Mouse (Mus musculus): ENCODE measurements at regions not wholly inside any gene's neighbourhood (a gene's known extent, or its start where the extent isn't known, plus 50 kb on each side); places are given as distances from the start of the nearest gene placed in this dataset.

DNA sequence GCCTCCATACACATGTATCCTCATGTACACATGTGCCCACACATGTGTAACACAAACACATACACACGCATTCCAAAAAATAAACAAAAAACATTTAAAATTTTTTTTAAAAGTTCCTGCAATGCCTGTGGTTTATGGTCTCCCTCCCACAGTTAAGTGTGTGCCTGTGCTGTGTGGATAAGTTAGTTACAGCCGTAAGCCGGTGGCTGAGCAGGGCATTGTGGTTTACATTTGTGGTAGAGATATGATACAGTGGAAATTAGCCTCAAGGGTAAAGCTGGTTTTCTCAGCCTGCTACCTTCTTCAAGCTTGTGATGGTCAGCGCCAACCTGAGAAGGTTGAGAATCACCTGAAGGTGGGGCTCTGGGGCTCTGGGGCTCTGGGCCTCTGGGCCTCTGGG lies 484.0 kb upstream of the Kcnab2 start:
- 96% methylated on average over 4 of the region's 4 CpGs for WGBS
- H3K9ac ChIP-seq (replicated peaks; ENCODE audit: low read length), result no peak overlapping the region
- no peak for DNase-seq (ENCODE audit: low spot score)
- ATAC-seq, result no peak
- TF ChIP-seq CTCF (IDR thresholded peaks at IDR 0.05; ENCODE audit: low read depth), result no peak
- no peak overlapping the region for H3K4me3 ChIP-seq (ENCODE audit: low read length)
- H3K4me2 ChIP-seq (ENCODE audit: low read depth, low read length), result no peak overlapping the region
- 0 out of 2 replicates have a peak, but pooled peaks cover 6% of the 10 kb centered on the region for H3K4me1 ChIP-seq (ENCODE audit: insufficient read depth, low read length)
- no peaks in the 10 kb centered on the region for H3K9me3 ChIP-seq (ENCODE audit: low read length)
- H3K36me3 ChIP-seq (ENCODE audit: insufficient read depth, low read length), result no peaks in the 10 kb centered on the region
- H3K27me3 ChIP-seq (ENCODE audit: insufficient read depth, low read length), result no peaks in the 10 kb centered on the region
- no peak overlapping the region for H3K27ac ChIP-seq

GRCm38 (mm10) chr4:152959627-152960230 lies 482.1 kb upstream of the Kcnab2 start:
- Histone ChIP-seq H3K4me1 (ENCODE audit: insufficient read depth, low read length) (0 out of 2 replicates have a peak, but pooled peaks cover 6% of the 10 kb centered on the region), H3K9ac (replicated peaks; ENCODE audit: low read length) (no peak overlapping the region), H3K27me3 (ENCODE audit: insufficient read depth, low read length) (no peaks in the 10 kb centered on the region), H3K9me3 (ENCODE audit: low read length) (no peaks in the 10 kb centered on the region), H3K4me3 (ENCODE audit: low read length) (no peak overlapping the region), H3K27ac (0 out of 2 replicates have a peak overlapping the region, but pooled peaks have one; percentile 26), H3K36me3 (ENCODE audit: insufficient read depth, low read length) (no peaks in the 10 kb centered on the region), H3K4me2 (ENCODE audit: low read depth, low read length) (no peak overlapping the region)
- 31% methylated on average over 12 of the region's 12 CpGs for WGBS
- DNase-seq (ENCODE audit: low spot score) (peak; percentile 62), ATAC-seq (no peak)
- no peak for TF ChIP-seq CTCF (IDR thresholded peaks at IDR 0.05; ENCODE audit: low read depth)

DNA sequence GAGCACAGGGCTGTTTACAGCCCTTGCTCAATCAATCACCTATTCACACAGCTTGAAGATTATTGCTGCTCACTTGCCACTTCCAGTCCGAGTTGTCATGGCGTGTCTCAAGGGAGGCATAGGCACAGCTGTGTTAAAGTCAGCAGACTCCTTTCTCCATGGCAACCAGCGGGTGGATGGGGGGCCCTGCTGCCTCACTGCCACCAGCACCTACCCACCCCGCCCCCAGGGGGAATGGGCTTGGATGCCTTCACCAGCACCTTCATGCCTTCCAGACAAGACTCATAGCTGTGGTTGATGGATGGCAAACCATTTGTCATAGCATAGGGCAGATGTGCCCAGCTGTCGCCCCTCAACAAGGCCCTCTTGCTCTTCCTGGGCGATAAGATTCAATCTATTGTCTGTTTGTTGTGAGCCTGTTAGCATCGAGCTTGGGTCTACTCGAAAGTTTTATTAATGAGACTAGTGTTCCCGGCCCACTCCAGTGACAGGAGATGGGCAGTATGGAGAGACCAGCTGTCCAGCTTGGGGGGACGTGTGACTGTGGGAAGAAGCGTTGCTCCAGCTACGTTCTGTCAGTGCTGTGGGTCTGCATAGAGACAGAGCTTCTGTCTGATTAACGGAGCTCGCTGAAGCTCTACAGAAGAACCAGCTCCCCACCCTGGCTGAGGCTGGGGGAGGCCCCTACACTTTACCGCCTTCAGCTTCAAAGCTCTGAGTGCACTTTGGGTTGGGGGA lies 475.7 kb upstream of the Kcnab2 start:
- WGBS, result 27% methylated on average over 15 of the region's 15 CpGs
- Histone ChIP-seq H3K4me2 (ENCODE audit: low read depth, low read length) (no peak overlapping the region), H3K27ac (peak overlapping the region; percentile 60), H3K9ac (replicated peaks; ENCODE audit: low read length) (no peak overlapping the region), H3K9me3 (ENCODE audit: low read length) (no peaks in the 10 kb centered on the region), H3K27me3 (ENCODE audit: insufficient read depth, low read length) (no peaks in the 10 kb centered on the region), H3K4me3 (ENCODE audit: low read length) (no peak overlapping the region), H3K4me1 (ENCODE audit: insufficient read depth, low read length) (peaks cover 11% of the 10 kb centered on the region), H3K36me3 (ENCODE audit: insufficient read depth, low read length) (no peaks in the 10 kb centered on the region)
- peak; percentile 67 for DNase-seq (ENCODE audit: low spot score)
- no peak; the same call in 1 of the 2 replicates for TF ChIP-seq CTCF (IDR thresholded peaks at IDR 0.05; ENCODE audit: low read depth)
- peak; percentile 75 for ATAC-seq

DNA sequence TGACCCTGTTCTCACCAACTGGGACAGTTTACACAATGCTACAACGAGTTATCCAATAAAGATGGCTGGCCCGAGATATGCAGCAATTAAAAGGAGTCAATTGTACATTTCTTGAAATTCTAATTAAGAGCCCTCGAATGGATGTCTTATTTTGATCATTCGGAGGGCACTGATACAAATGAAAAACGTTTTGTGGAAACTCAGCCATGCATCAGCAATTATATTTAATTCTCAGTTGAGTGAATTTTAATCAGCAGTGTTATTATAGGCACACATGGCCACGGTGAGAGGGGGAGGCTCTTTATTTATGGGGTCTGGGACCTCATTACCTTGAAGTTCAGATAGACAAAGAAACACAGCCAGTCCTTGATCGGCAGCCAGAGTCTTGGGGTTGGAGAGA lies 471.3 kb upstream of the Kcnab2 start:
- Histone ChIP-seq H3K4me2 (ENCODE audit: low read depth, low read length) (no peak overlapping the region), H3K36me3 (ENCODE audit: insufficient read depth, low read length) (no peaks in the 10 kb centered on the region), H3K9ac (replicated peaks; ENCODE audit: low read length) (no peak overlapping the region), H3K27ac (no peak overlapping the region), H3K4me1 (ENCODE audit: insufficient read depth, low read length) (peaks cover 11% of the 10 kb centered on the region), H3K9me3 (ENCODE audit: low read length) (no peaks in the 10 kb centered on the region), H3K27me3 (ENCODE audit: insufficient read depth, low read length) (no peaks in the 10 kb centered on the region), H3K4me3 (ENCODE audit: low read length) (no peak overlapping the region)
- no peak for DNase-seq (ENCODE audit: low spot score)
- no peak for TF ChIP-seq CTCF (IDR thresholded peaks at IDR 0.05; ENCODE audit: low read depth)
- 49% methylated on average over 7 of the region's 7 CpGs for WGBS
- ATAC-seq, result no peak

DNA sequence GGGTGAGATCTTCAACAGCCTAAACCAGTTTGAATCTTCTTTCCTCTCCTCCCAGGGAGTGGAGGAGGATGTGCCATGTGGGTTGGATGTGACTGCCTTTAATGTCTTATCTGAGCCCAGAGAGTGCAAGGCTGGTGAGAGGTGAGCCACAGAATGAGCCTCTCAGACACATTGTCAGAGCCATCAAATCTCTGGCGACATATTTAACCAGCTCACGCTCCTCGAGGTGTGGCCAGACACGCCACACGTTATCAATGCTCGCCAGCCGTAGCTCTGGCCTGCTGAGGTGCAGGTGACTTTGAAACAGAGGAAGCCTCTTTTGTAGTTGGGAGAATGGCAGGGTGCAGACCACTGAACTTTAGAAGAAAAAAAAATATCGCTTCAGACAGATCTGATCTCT lies 463.5 kb upstream of the Kcnab2 start:
- ATAC-seq (no peak), DNase-seq (ENCODE audit: low spot score) (no peak)
- no peak overlapping the region for H3K9ac ChIP-seq (replicated peaks; ENCODE audit: low read length)
- H3K4me1 ChIP-seq (ENCODE audit: insufficient read depth, low read length), result no peaks in the 10 kb centered on the region
- H3K9me3 ChIP-seq (ENCODE audit: low read length), result no peaks in the 10 kb centered on the region
- H3K36me3 ChIP-seq (ENCODE audit: insufficient read depth, low read length), result no peaks in the 10 kb centered on the region
- TF ChIP-seq CTCF (IDR thresholded peaks at IDR 0.05; ENCODE audit: low read depth), result no peak
- H3K27ac ChIP-seq, result no peak overlapping the region
- H3K4me3 ChIP-seq (ENCODE audit: low read length), result no peak overlapping the region
- H3K4me2 ChIP-seq (ENCODE audit: low read depth, low read length), result no peak overlapping the region
- 88% methylated on average over 8 of the region's 8 CpGs for WGBS
- H3K27me3 ChIP-seq (ENCODE audit: insufficient read depth, low read length), result no peaks in the 10 kb centered on the region

DNA sequence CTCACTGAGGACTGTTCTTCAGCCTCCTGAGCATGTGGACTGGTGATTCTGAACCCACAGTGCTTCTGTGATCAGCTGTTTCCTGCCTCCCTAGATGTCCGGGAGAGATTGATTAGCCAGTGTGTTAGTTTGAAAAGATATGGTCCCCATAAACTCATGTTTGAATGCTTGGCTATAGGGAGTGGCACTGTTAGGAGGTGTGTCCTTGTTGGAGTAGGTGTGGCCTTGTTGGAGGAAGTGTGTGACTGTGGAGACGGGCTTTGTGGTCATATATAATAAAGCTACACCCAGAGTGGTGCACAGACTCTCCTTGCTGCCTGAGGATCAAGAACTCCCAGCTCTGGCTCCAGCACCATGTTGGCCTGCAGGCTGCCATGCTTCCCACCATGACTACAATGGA lies 458.9 kb upstream of the Kcnab2 start:
- Histone ChIP-seq H3K4me3 (ENCODE audit: low read length) (no peak overlapping the region), H3K9me3 (ENCODE audit: low read length) (no peaks in the 10 kb centered on the region), H3K27ac (no peak overlapping the region), H3K4me2 (ENCODE audit: low read depth, low read length) (no peak overlapping the region), H3K4me1 (ENCODE audit: insufficient read depth, low read length) (no peaks in the 10 kb centered on the region), H3K36me3 (ENCODE audit: insufficient read depth, low read length) (no peaks in the 10 kb centered on the region), H3K27me3 (ENCODE audit: insufficient read depth, low read length) (no peaks in the 10 kb centered on the region), H3K9ac (replicated peaks; ENCODE audit: low read length) (no peak overlapping the region)
- ATAC-seq, result no peak
- DNase-seq (ENCODE audit: low spot score), result no peak
- TF ChIP-seq CTCF (IDR thresholded peaks at IDR 0.05; ENCODE audit: low read depth), result no peak
- 78% methylated on average over 2 of the region's 2 CpGs for WGBS

- Histone ChIP-seq H3K36me3 (ENCODE audit: insufficient read depth, low read length) (no peaks in the 10 kb centered on the region), H3K27me3 (ENCODE audit: insufficient read depth, low read length) (no peaks in the 10 kb centered on the region), H3K4me3 (ENCODE audit: low read length) (no peak overlapping the region), H3K9ac (replicated peaks; ENCODE audit: low read length) (no peak overlapping the region), H3K4me1 (ENCODE audit: insufficient read depth, low read length) (no peaks in the 10 kb centered on the region), H3K27ac (no peak overlapping the region), H3K9me3 (ENCODE audit: low read length) (no peaks in the 10 kb centered on the region), H3K4me2 (ENCODE audit: low read depth, low read length) (no peak overlapping the region)
- no peak for ATAC-seq
- DNase-seq (ENCODE audit: low spot score), result no peak
- 91% methylated on average over 3 of the region's 3 CpGs for WGBS
- no peak for TF ChIP-seq CTCF (IDR thresholded peaks at IDR 0.05; ENCODE audit: low read depth)
Observed at GRCm38 (mm10) chr4:152935484-152935883, 457.8 kb upstream of the Kcnab2 start.
